Mouse (Mus musculus) erythroblast, embryonic 14.5 days (primary cell): Measurements from ENCODE around the gene Setx. TPM values are rescaled to one million over a fixed set of nuclear protein-coding genes. Genes with fewer than 3 reads are reported as not detected.
A peak's percentile ranks its signal among the peaks of the same experiment; 100 is the strongest.
"Not testable (repeated sequence)": the region's sequence is repeated elsewhere in the genome, so short reads cannot be mapped to it uniquely, and the experiment has no call there.

Experiments used
- H3K27me3 ChIP-seq: 2 replicates; pipeline ENCODE4 v1.6.1; 2012; ENCODE audit warnings: inconsistent platforms; ENCODE audit not compliant: control insufficient read depth
- H3K36me3 ChIP-seq: 2 replicates; pipeline ENCODE4 v1.6.1; 2012; ENCODE audit warnings: mild to moderate bottlenecking, inconsistent platforms; ENCODE audit not compliant: control insufficient read depth
- H3K4me1 ChIP-seq: 2 replicates; pipeline ENCODE4 v1.6.1; 2012; ENCODE audit warnings: inconsistent platforms; ENCODE audit not compliant: control insufficient read depth
- H3K4me3 ChIP-seq: replicated peaks from 2 replicates; pipeline ENCODE3; 2012; ENCODE audit warnings: moderate library complexity, mild to moderate bottlenecking, inconsistent platforms
- H3K9me3 ChIP-seq: 2 replicates; pipeline ENCODE4 v1.6.1; 2012; ENCODE audit warnings: low read length, inconsistent platforms, mixed read lengths; ENCODE audit not compliant: control insufficient read depth
- GATA1 ChIP-seq: IDR thresholded peaks from 2 replicates; pipeline ENCODE4 v1.6.1; 2012; ENCODE audit warnings: low read length, inconsistent platforms, mixed read lengths
- TAL1 ChIP-seq: IDR thresholded peaks from 3 replicates; pipeline ENCODE4 v1.6.1; 2012; ENCODE audit warnings: low read length, inconsistent platforms, mixed read lengths
- polyA plus RNA-seq: library from polyadenylated mRNA; stranded (reverse); fragments of >175 nt; gene quantifications from 2 replicates; pipeline ENCODE4 v1.2.3, GENCODE M21; 2012

Gene Setx
- 0.08 and 0.10 TPM in 2 replicates for polyA plus RNA-seq

DNA sequence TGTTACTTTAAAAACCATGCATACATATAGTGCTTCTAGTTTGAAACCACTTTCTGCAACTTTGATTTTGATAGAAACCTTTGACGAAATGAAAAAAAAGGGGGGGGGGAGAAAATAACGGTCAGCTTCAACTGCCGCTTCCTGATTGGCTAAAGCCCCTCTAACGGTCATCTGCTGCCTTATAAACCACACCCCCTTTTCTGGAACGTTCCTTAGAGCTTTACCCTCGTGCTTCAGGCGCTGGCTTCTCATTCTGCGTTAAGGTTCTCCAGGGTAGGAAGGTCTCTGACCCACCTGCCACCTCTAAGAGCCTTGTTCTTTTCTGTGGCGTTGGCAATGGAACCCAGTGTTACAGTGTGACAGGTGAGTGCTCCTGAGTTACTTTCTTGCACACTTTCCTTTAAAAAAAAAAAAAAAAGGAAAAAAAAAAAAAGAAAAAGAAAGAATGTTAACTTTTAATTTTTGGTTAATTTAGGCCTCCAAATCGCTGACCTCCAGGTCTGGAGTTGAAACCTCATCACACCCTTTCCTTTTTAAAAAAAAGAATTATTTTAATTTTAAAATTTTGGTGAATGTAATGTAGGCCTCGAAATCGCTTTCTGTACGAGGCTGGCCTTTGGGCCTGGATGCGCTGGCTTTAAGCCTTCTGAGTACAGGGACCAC, at the start of gene Setx:
TSS of gene Setx (plus strand) at position 275 of the 663 bp plus-strand sequence.
- Histone ChIP-seq H3K36me3 (peaks cover 16% of the 10 kb centered on the region), H3K4me1 (peaks cover 24% of the 10 kb centered on the region), H3K4me3 (peak within 1 kb of the TSS; percentile 95), H3K9me3 (no peaks in the 10 kb centered on the region), H3K27me3 (no peaks in the 10 kb centered on the region)
- TF ChIP-seq GATA1 (no peak), TAL1 (no peak)

DNA sequence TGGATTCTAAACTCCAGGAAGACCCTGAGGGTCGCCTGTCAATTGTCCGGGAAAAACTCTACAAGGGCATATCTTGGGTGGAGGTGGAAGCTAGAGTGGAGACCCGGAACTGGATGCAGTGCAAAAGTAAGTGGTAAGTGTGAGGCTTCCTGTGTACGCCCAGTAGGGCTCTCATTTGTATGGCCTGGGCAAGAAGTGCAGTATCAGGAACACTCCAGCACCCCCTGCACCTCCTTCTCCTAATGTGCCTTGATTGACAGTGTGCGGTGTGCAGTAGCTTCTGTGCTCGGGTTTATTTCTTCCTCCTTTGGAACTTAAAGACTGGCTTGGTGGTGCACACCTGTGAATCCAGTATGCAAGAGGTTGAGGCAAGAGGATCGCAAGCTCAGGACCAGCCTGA, 49.3 kb upstream of the Setx start:
- no peaks in the 10 kb centered on the region for H3K27me3 ChIP-seq
- H3K4me3 ChIP-seq: no peak overlapping the region
- no peaks in the 10 kb centered on the region for H3K4me1 ChIP-seq
- no peaks in the 10 kb centered on the region for H3K9me3 ChIP-seq
- TF ChIP-seq GATA1: no peak
- TF ChIP-seq TAL1: no peak
- peaks cover 92% of the 10 kb centered on the region for H3K36me3 ChIP-seq

GRCm38 (mm10) chr2:29075331-29076070, 48.5 kb upstream of the Setx start:
- no peak overlapping the region for H3K4me3 ChIP-seq
- no peaks in the 10 kb centered on the region for H3K9me3 ChIP-seq
- H3K27me3 ChIP-seq: no peaks in the 10 kb centered on the region
- peaks cover 92% of the 10 kb centered on the region for H3K36me3 ChIP-seq
- no peak for TF ChIP-seq GATA1
- TF ChIP-seq TAL1: no peak
- H3K4me1 ChIP-seq: no peaks in the 10 kb centered on the region

- peaks cover 92% of the 10 kb centered on the region for H3K36me3 ChIP-seq
- H3K27me3 ChIP-seq: no peaks in the 10 kb centered on the region
Observed at GRCm38 (mm10) chr2:29076226-29076625, 47.8 kb upstream of the Setx start.

DNA sequence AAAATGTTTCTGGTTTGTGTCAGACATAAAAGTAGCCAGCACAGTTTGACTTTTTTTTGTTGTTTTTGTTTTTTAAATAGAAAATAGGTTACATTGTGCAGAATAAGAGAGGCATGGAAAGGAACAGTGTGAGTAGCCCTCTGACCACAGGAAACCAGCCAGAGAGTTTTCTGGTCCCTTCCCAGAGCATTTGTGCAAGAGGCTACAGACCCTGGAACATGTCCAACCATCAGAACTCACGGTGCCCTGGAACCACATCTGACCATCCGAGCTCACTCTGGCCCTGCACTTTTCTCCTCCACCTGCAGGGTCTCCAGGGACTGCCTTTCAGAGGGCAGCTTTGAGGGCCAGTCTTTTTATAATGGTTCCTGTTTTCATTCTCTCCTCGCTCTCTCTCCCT, 42.0 kb upstream of the Setx start:
- Histone ChIP-seq H3K27me3 (no peaks in the 10 kb centered on the region), H3K4me3 (no peak overlapping the region), H3K4me1 (no peaks in the 10 kb centered on the region), H3K9me3 (no peaks in the 10 kb centered on the region), H3K36me3 (peaks cover 93% of the 10 kb centered on the region)
- TF ChIP-seq TAL1: no peak
- no peak for TF ChIP-seq GATA1

More at GRCm38 (mm10) chr2:29076226-29076625, 47.8 kb upstream of the Setx start:
- H3K4me3 ChIP-seq: no peak overlapping the region
- TF ChIP-seq TAL1 (no peak), GATA1 (no peak)
- no peaks in the 10 kb centered on the region for H3K9me3 ChIP-seq
- H3K4me1 ChIP-seq: no peaks in the 10 kb centered on the region

DNA sequence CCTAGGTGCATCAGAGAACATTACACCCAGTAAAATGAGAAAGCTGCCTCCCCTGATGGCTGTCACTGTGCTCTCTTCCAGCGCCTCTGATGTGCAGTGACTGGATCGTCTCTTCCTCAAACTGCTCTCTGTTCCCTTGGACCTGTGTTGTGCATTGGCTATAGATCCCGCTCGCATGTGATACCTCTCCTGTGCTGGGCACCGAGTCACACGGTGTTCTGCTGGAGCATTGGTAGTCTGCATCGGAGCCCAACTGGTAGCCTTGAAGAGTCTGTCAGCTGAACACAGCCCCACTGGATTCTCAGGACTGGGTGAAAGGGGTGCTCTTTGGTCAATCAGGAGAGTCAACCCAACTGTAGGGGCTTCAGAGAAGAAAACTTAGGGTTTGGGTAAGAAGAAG, 38.0 kb upstream of the Setx start:
- Histone ChIP-seq H3K4me1 (no peaks in the 10 kb centered on the region), H3K4me3 (no peak overlapping the region), H3K27me3 (no peaks in the 10 kb centered on the region), H3K36me3 (peaks cover 64% of the 10 kb centered on the region), H3K9me3 (no peaks in the 10 kb centered on the region)
- no peak for TF ChIP-seq GATA1
- TF ChIP-seq TAL1: no peak

- not testable (repeated sequence) for H3K9me3 ChIP-seq, H3K4me3 ChIP-seq, H3K4me1 ChIP-seq, H3K27me3 ChIP-seq
- H3K36me3 ChIP-seq: peaks cover 32% of the 10 kb centered on the region
Observed at GRCm38 (mm10) chr2:29089276-29089675, 34.7 kb upstream of the Setx start.

GRCm38 (mm10) chr2:29095674-29096073, 28.3 kb upstream of the Setx start:
- H3K36me3 ChIP-seq: no peaks in the 10 kb centered on the region
- no peaks in the 10 kb centered on the region for H3K4me1 ChIP-seq
- H3K27me3 ChIP-seq: no peaks in the 10 kb centered on the region
- no peak for TF ChIP-seq GATA1
- no peak for TF ChIP-seq TAL1
- no peaks in the 10 kb centered on the region; the same call in 1 of the 2 replicates for H3K9me3 ChIP-seq
- no peak overlapping the region for H3K4me3 ChIP-seq

GRCm38 (mm10) chr2:29096751-29097150, 27.2 kb upstream of the Setx start:
- H3K4me3 ChIP-seq: no peak overlapping the region
- TF ChIP-seq GATA1 (no peak), TAL1 (no peak)
- no peaks in the 10 kb centered on the region for H3K4me1 ChIP-seq

GRCm38 (mm10) chr2:29097465-29097864, 26.5 kb upstream of the Setx start:
- no peak for TF ChIP-seq TAL1
- no peak for TF ChIP-seq GATA1
- no peaks in the 10 kb centered on the region; the same call in 1 of the 2 replicates for H3K9me3 ChIP-seq

More at GRCm38 (mm10) chr2:29096751-29097150, 27.2 kb upstream of the Setx start:
- H3K9me3 ChIP-seq: no peaks in the 10 kb centered on the region; the same call in 1 of the 2 replicates
- H3K27me3 ChIP-seq: no peaks in the 10 kb centered on the region
- no peaks in the 10 kb centered on the region for H3K36me3 ChIP-seq

GRCm38 (mm10) chr2:29097955-29098354, 26.0 kb upstream of the Setx start:
- H3K36me3 ChIP-seq, H3K4me1 ChIP-seq, H3K4me3 ChIP-seq: not testable (repeated sequence)

More at GRCm38 (mm10) chr2:29097465-29097864, 26.5 kb upstream of the Setx start:
- no peak overlapping the region for H3K4me3 ChIP-seq
- H3K4me1 ChIP-seq: no peaks in the 10 kb centered on the region
- no peaks in the 10 kb centered on the region for H3K36me3 ChIP-seq
- no peaks in the 10 kb centered on the region for H3K27me3 ChIP-seq

More at GRCm38 (mm10) chr2:29097955-29098354, 26.0 kb upstream of the Setx start:
- H3K27me3 ChIP-seq, H3K9me3 ChIP-seq: not testable (repeated sequence)
